Mouse (Mus musculus): ENCODE results near the gene Vsig1. TPM values are rescaled to one million over a fixed set of nuclear protein-coding genes. Genes with fewer than 3 reads are reported as not detected.

Gene Vsig1
- not detected for total RNA-seq (2023)

DNA sequence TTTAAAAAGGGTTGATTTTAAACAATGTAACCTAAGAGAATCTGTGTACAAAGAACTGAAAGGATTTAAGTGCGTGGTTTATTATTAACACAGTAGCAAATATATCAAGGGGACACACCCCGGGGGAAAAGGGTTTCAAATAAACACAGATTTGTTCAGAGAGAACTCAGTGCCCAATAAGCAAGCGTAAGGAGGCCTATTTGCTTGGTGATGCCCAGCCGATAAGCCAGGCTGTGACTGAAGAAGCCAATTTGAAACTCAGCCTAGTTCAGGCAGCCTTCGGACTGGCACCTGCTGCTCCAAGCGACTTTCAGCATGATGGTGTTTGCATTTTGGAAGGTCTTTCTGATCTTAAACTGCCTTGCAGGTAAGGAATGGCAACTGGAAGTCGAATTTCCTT, at the start of gene Vsig1:
TSS of gene Vsig1 (plus strand) at position 249 of the 400 bp plus-strand sequence.

DNA sequence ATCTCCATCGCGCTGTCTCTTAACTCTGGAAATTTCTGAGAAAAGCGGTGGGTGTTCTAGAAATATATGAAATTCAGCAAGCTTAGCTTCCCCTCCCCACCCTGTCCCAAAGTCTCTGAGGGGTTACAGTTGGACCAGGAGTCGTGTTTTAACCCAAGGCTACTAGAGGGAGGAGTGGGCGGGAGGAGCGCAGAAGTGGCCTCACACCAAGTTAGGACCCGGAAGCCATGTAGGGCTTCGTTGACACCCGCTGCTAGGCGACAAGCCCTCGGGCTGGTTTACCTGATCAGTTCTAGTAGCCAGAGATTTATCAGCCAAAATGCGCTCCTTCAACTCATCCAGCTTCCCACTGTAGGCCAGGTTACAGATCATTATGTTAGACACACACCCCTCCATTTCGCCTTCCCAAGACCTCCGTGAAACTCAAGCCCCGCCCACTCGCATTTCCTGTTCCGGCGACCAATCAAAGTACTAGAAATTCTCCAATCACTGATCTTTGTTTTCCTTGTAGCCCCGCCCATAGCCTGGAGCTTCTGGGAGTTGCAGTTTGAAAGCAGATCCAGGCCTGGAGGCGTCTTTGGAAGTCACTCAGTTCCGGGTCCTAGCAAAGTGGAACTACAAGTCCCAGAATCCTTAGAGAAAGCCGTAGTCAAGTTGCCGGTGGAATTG, 49.0 kb downstream of the Vsig1 start, which contains the start of the genes Psmd10 and Atg4a:
TSS of gene Psmd10 (minus strand) at position 457 of the 669 bp plus-strand sequence.
TSS of gene Atg4a (plus strand) at position 636 of the 669 bp plus-strand sequence.

Other genes with a start within 250 kb of the Vsig1 start
- not detected for gene Mid2, start 243.0 kb upstream of the Vsig1 start, total RNA-seq (2023)
- gene Tex13b, start 94.2 kb upstream of the Vsig1 start, total RNA-seq (2023): not detected
- 15.0 TPM for gene Psmd10, start 49.1 kb downstream of the Vsig1 start, total RNA-seq (2023)
- 18.3 TPM for gene Atg4a, start 49.3 kb downstream of the Vsig1 start, total RNA-seq (2023)

Measured in CD8-positive naive resting alpha-beta T cell, adult 57 days (primary cell).